In the genomic region with DNA sequence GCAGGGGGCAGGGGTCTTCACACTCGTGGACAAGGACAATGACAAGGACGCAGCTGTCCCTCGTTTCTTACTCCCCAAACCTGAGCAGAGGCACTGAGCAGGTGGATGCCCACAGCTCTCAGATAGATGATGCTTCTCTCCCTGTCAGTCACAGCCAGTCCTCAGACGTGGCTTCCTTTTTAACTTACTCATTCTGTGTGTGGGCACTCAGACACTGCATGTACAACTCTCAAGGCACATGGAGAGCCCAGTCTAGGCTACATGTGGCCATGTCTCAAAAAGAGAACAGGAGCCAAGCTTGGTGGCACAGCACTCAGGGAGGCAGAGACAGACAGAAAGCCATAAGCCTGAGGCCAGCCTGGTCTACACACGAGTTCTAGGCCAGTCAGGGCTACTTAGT, we compare ENCODE assay signal across 14 mouse cellular contexts. TPM values are rescaled to one million over a fixed set of nuclear protein-coding genes. Genes with fewer than 3 reads are reported as not detected.
DNase-seq lines count a peak whose midpoint lies in the region; ATAC-seq and TF ChIP-seq lines count a peak whose summit lies in the region.
"Had no signal": no experiment of that assay in that cellular context is flagged by ENCODE, and none has a peak within 500 bp of the region (broad histone marks: within the 10 kb centered on the region; RNA-seq: fewer than 3 reads in every experiment).

No protein-coding gene starts in this region.

- no peak overlapping the region for H3K4me3 ChIP-seq in heart, embryonic 10.5 days
- H3K4me3 ChIP-seq in liver, adult 2 months (ENCODE audit: insufficient read depth, low read depth, low read length), result no peak overlapping the region
- H3K4me3 ChIP-seq in liver, embryonic 11.5 days (ENCODE audit: low read depth, low read length), result no peak overlapping the region
- H3K4me3 ChIP-seq in hindbrain, embryonic 13.5 days, result no peak overlapping the region
- no peak overlapping the region for H3K4me3 ChIP-seq in myocyte

- H3K27ac ChIP-seq in heart, embryonic 10.5 days, result peak overlapping the region; percentile 59; the same call in 1 of the 2 replicates
- H3K27ac ChIP-seq in liver, adult 2 months (replicated peaks; ENCODE audit: insufficient read depth, low read depth, low read length), result peak overlapping the region; percentile 67
- H3K27ac ChIP-seq in liver, embryonic 11.5 days (ENCODE audit: low read depth, low read length), result no peak overlapping the region
- 0 out of 2 replicates have a peak overlapping the region, but pooled peaks have one; percentile 6 for H3K27ac ChIP-seq in hindbrain, embryonic 13.5 days

- WGBS in heart, embryonic 10.5 days, result 64% methylated on average over 5 of the region's 5 CpGs
- WGBS in liver, adult 2 months, result 75% methylated on average over 5 of the region's 5 CpGs
- WGBS in liver, embryonic 11.5 days, result 76% methylated on average over 5 of the region's 5 CpGs
- 46% methylated on average over 5 of the region's 5 CpGs for WGBS in hindbrain, embryonic 13.5 days

- TF ChIP-seq POLR2A in liver, adult 2 months (IDR thresholded peaks at IDR 0.05; ENCODE audit: extremely low read depth, insufficient read depth, low read length), result no peak
- TF ChIP-seq POLR2A in myocyte (IDR thresholded peaks at IDR 0.05; ENCODE audit: insufficient read length, low read depth), result no peak

- H3K9ac ChIP-seq in liver, adult 2 months (ENCODE audit: low read depth, low read length), result peak overlapping the region; percentile 24
- H3K9ac ChIP-seq in liver, embryonic 11.5 days (ENCODE audit: low read depth, low read length), result no peak overlapping the region
- H3K9ac ChIP-seq in hindbrain, embryonic 13.5 days, result no peak overlapping the region

- no peak for TF ChIP-seq CTCF in liver, adult 2 months (IDR thresholded peaks at IDR 0.05; ENCODE audit: low read depth, low read length)

- H3K27me3 ChIP-seq in heart, embryonic 10.5 days (ENCODE audit: insufficient read depth, poor library complexity, severe bottlenecking), result no peaks in the 10 kb centered on the region
- no peaks in the 10 kb centered on the region for H3K27me3 ChIP-seq in liver, adult 2 months (ENCODE audit: control insufficient read depth, insufficient read depth, low read length)
- H3K27me3 ChIP-seq in liver, embryonic 11.5 days (replicated peaks; ENCODE audit: control insufficient read depth, insufficient read depth, low read length), result no peaks in the 10 kb centered on the region
- H3K27me3 ChIP-seq in hindbrain, embryonic 13.5 days, result no peaks in the 10 kb centered on the region
- H3K27me3 ChIP-seq in myocyte (ENCODE audit: control insufficient read depth, insufficient read depth, insufficient read length), result no peaks in the 10 kb centered on the region
- H3K27me3 ChIP-seq: CH12.LX had no signal

- H3K79me2 ChIP-seq in liver, adult 2 months (ENCODE audit: control insufficient read depth, insufficient read depth, low read length), result peaks cover 30% of the 10 kb centered on the region
- H3K79me2 ChIP-seq in myocyte (ENCODE audit: control insufficient read depth, insufficient read depth), result no peaks in the 10 kb centered on the region

- H3K9me3 ChIP-seq in heart, embryonic 10.5 days, result no peaks in the 10 kb centered on the region
- H3K9me3 ChIP-seq in liver, embryonic 11.5 days (ENCODE audit: control insufficient read depth, low read length), result no peaks in the 10 kb centered on the region
- no peaks in the 10 kb centered on the region for H3K9me3 ChIP-seq in hindbrain, embryonic 13.5 days

- peaks cover 3% of the 10 kb centered on the region; the same call in 1 of the 2 replicates for H3K36me3 ChIP-seq in heart, embryonic 10.5 days
- no peaks in the 10 kb centered on the region for H3K36me3 ChIP-seq in liver, adult 2 months (ENCODE audit: control insufficient read depth, insufficient read depth, low read length)
- H3K36me3 ChIP-seq in liver, embryonic 11.5 days (ENCODE audit: control insufficient read depth, insufficient read depth, low read length), result no peaks in the 10 kb centered on the region
- H3K36me3 ChIP-seq in hindbrain, embryonic 13.5 days, result no peaks in the 10 kb centered on the region
- no peaks in the 10 kb centered on the region for H3K36me3 ChIP-seq in myocyte (ENCODE audit: control insufficient read depth, insufficient read depth)

- no peak overlapping the region for H3ac ChIP-seq in myocyte (ENCODE audit: control insufficient read depth, insufficient read length)

- DNase-seq in heart, embryonic 10.5 days (ENCODE audit: low spot score), result no peak
- no peak for DNase-seq in heart, adult 8-10 months (ENCODE audit: low spot score)
- DNase-seq in liver, adult 2 months (ENCODE audit: extremely low read depth, low read depth, low spot score), result no peak
- DNase-seq in liver, embryonic 11.5 days (ENCODE audit: low spot score), result no peak
- DNase-seq in cerebellum, adult 9-10 months, result no peak
- DNase-seq: right cerebral cortex, postnatal 14 days; thymus, adult 18-20 months had no signal

- no peak overlapping the region for H3K4me2 ChIP-seq in liver, embryonic 11.5 days
- H3K4me2 ChIP-seq in hindbrain, embryonic 13.5 days, result no peak overlapping the region
- peak overlapping the region; percentile 6 for H3K4me2 ChIP-seq in myocyte (ENCODE audit: low read depth)

- H3K4me1 ChIP-seq in heart, embryonic 10.5 days, result peaks cover 40% of the 10 kb centered on the region
- peaks cover 21% of the 10 kb centered on the region for H3K4me1 ChIP-seq in liver, adult 2 months (ENCODE audit: control insufficient read depth, insufficient read depth, low read length)
- H3K4me1 ChIP-seq in liver, embryonic 11.5 days (replicated peaks; ENCODE audit: control insufficient read depth, insufficient read depth, low read length), result no peaks in the 10 kb centered on the region
- peaks cover 32% of the 10 kb centered on the region for H3K4me1 ChIP-seq in hindbrain, embryonic 13.5 days (replicated peaks)

- no peak for ATAC-seq in liver, embryonic 11.5 days (replicated peaks; ENCODE audit: low FRiP score)
- ATAC-seq in hindbrain, embryonic 13.5 days (ENCODE audit: low FRiP score), result peak; percentile 25; the same call in 1 of the 2 replicates
- ATAC-seq in megakaryocyte-erythroid progenitor cell, adult 5-6 weeks (replicated peaks; ENCODE audit: low FRiP score, low TSS enrichment, poor library complexity, severe bottlenecking), result no peak

TF ChIP-seq in myocyte, 11 proteins besides CTCF, POLR2A, EP300 and RAD21:
- TF ChIP-seq CEBPB (IDR thresholded peaks at IDR 0.05; ENCODE audit: insufficient read depth, poor library complexity, severe bottlenecking) (no peak), MYOD1 (IDR thresholded peaks at IDR 0.05; ENCODE audit: control insufficient read depth in 1 of 3, insufficient read length in 2 of 3, low read depth in 2 of 3) (peak in 1 of 3 experiments; percentile 2)

RNA-seq across cellular contexts. Expression of gene Cmtm4, which starts 19.6 kb away (rescaled TPM):
- polyA plus RNA-seq in heart, embryonic 10.5 days (2016; fragmentation: Nextera tagmentation; extraction: Ambion mirVana), result 1.1 and 1.7 TPM in 2 replicates
- total RNA-seq in heart, adult 8-10 months (2022), result 10 to 100 TPM; 10.7 to 11.8 (median 11.0) TPM
- total RNA-seq in liver, adult 2 months (2014; rRNA removed), result 9.8 and 15.2 TPM in 2 replicates
- 10.0 and 12.7 TPM in 2 replicates for polyA plus RNA-seq in liver, adult 2 months (2012; rRNA removed)
- polyA plus RNA-seq in liver, embryonic 11.5 days (2014; fragmentation: Nextera tagmentation; extraction: Ambion mirVana), result 1.2 and 1.3 TPM in 2 replicates
- polyA plus RNA-seq in hindbrain, embryonic 13.5 days (2015; fragmentation: Nextera tagmentation; extraction: Ambion mirVana), result 2.1 and 2.3 TPM in 2 replicates
- polyA plus RNA-seq in myocyte (2012; fragmentation: generic; extraction: Trizol), result 5.5 TPM
- 0.32 and 1.2 TPM in 2 replicates for total RNA-seq in megakaryocyte-erythroid progenitor cell, adult 5-6 weeks (2014; fragmentation: Nextera tagmentation)
- total RNA-seq in megakaryocyte-erythroid progenitor cell, adult 5-6 weeks (2017), result 1.1 and 1.7 TPM in 2 replicates

RNA-seq across cellular contexts. Expression of gene Cmtm3, which starts 36.7 kb away (rescaled TPM):
- 86.9 and 103 TPM in 2 replicates for polyA plus RNA-seq in heart, embryonic 10.5 days (2016; fragmentation: Nextera tagmentation; extraction: Ambion mirVana)
- total RNA-seq in heart, adult 8-10 months (2022), result 10 to 100 TPM; 10.1 to 18.8 (median 14.9) TPM
- 6.3 and 8.1 TPM in 2 replicates for total RNA-seq in liver, adult 2 months (2014; rRNA removed)
- polyA plus RNA-seq in liver, adult 2 months (2012; rRNA removed), result 12.1 and 24.6 TPM in 2 replicates
- 62.4 and 65.0 TPM in 2 replicates for polyA plus RNA-seq in liver, embryonic 11.5 days (2014; fragmentation: Nextera tagmentation; extraction: Ambion mirVana)
- polyA plus RNA-seq in hindbrain, embryonic 13.5 days (2015; fragmentation: Nextera tagmentation; extraction: Ambion mirVana), result 45.4 and 47.3 TPM in 2 replicates
- 28.6 TPM for polyA plus RNA-seq in myocyte (2012; fragmentation: generic; extraction: Trizol)
- 4.9 and 5.8 TPM in 2 replicates for total RNA-seq in megakaryocyte-erythroid progenitor cell, adult 5-6 weeks (2014; fragmentation: Nextera tagmentation)
- 1.4 and 7.3 TPM in 2 replicates for total RNA-seq in megakaryocyte-erythroid progenitor cell, adult 5-6 weeks (2017)

RNA-seq across cellular contexts. Expression of gene Cmtm2b, which starts 53.9 kb away (rescaled TPM):
- not detected in 2 replicates for polyA plus RNA-seq in heart, embryonic 10.5 days (2016; fragmentation: Nextera tagmentation; extraction: Ambion mirVana)
- total RNA-seq in heart, adult 8-10 months (2022), result not detected
- not detected in 2 replicates for total RNA-seq in liver, adult 2 months (2014; rRNA removed)
- not detected in 2 replicates for polyA plus RNA-seq in liver, adult 2 months (2012; rRNA removed)
- not detected in 2 replicates for polyA plus RNA-seq in liver, embryonic 11.5 days (2014; fragmentation: Nextera tagmentation; extraction: Ambion mirVana)
- not detected in 2 replicates for polyA plus RNA-seq in hindbrain, embryonic 13.5 days (2015; fragmentation: Nextera tagmentation; extraction: Ambion mirVana)
- not detected for polyA plus RNA-seq in myocyte (2012; fragmentation: generic; extraction: Trizol)
- not detected in 2 replicates for total RNA-seq in megakaryocyte-erythroid progenitor cell, adult 5-6 weeks (2014; fragmentation: Nextera tagmentation)
- total RNA-seq in megakaryocyte-erythroid progenitor cell, adult 5-6 weeks (2017), result not detected in 2 replicates
- total RNA-seq: CH12.LX; gastrocnemius, adult 18-20 months; layer of hippocampus, adult 18-20 months had no signal
- polyA plus RNA-seq: limb, embryonic 14.5 days had no signal

RNA-seq across cellular contexts. Expression of gene Gm11020, which starts 54.6 kb away (rescaled TPM):
- polyA plus RNA-seq in heart, embryonic 10.5 days (2016; fragmentation: Nextera tagmentation; extraction: Ambion mirVana), result not detected in 2 replicates
- total RNA-seq in heart, adult 8-10 months (2022), result not detected
- not detected in 2 replicates for total RNA-seq in liver, adult 2 months (2014; rRNA removed)
- polyA plus RNA-seq in liver, adult 2 months (2012; rRNA removed), result not detected in 2 replicates
- polyA plus RNA-seq in liver, embryonic 11.5 days (2014; fragmentation: Nextera tagmentation; extraction: Ambion mirVana), result not detected in 2 replicates
- polyA plus RNA-seq in hindbrain, embryonic 13.5 days (2015; fragmentation: Nextera tagmentation; extraction: Ambion mirVana), result not detected in 2 replicates
- not detected for polyA plus RNA-seq in myocyte (2012; fragmentation: generic; extraction: Trizol)
- not detected in 2 replicates for total RNA-seq in megakaryocyte-erythroid progenitor cell, adult 5-6 weeks (2014; fragmentation: Nextera tagmentation)
- not detected in 2 replicates for total RNA-seq in megakaryocyte-erythroid progenitor cell, adult 5-6 weeks (2017)
- total RNA-seq: CH12.LX; gastrocnemius, adult 18-20 months; layer of hippocampus, adult 18-20 months had no signal
- polyA plus RNA-seq: limb, embryonic 14.5 days had no signal
